Mouse (Mus musculus): ENCODE measurements around the gene Wdsub1. TPM values are rescaled to one million over a fixed set of nuclear protein-coding genes. Genes with fewer than 3 reads are reported as not detected.
"Not testable (repeated sequence)": the region's sequence is repeated elsewhere in the genome, so short reads cannot be mapped to it uniquely, and the experiment has no call there.

The Wdsub1 gene
- polyA plus RNA-seq, 1 experiment from 2014 or later, result 35.7 TPM

- Histone ChIP-seq H3K4me3 (no peak overlapping the region), H3K4me2 (replicated peaks) (no peak overlapping the region), H3K27ac (no peak overlapping the region), H3K36me3 (0 out of 2 replicates have a peak, but pooled peaks cover 3% of the 10 kb centered on the region), H3K4me1 (no peaks in the 10 kb centered on the region), H3K9ac (no peak overlapping the region), H3K27me3 (no peaks in the 10 kb centered on the region), H3K9me3 (no peaks in the 10 kb centered on the region)
- no peak for ATAC-seq (ENCODE audit: insufficient number of reproducible peaks, insufficient read depth, low FRiP score, low TSS enrichment)
- 72% methylated on average over 19 of the region's 19 CpGs for WGBS
Measured at GRCm38 (mm10) chr2:59878221-59878620, 4.2 kb downstream of the Wdsub1 start.

GRCm38 (mm10) chr2:59877335-59877734 lies 5.1 kb downstream of the Wdsub1 start:
- no peak overlapping the region for H3K9ac ChIP-seq
- H3K9me3 ChIP-seq, result no peaks in the 10 kb centered on the region
- H3K27me3 ChIP-seq, result no peaks in the 10 kb centered on the region
- ATAC-seq (ENCODE audit: insufficient number of reproducible peaks, insufficient read depth, low FRiP score, low TSS enrichment), result no peak
- H3K27ac ChIP-seq, result no peak overlapping the region
- no peaks in the 10 kb centered on the region for H3K4me1 ChIP-seq
- H3K4me3 ChIP-seq, result no peak overlapping the region
- H3K36me3 ChIP-seq, result peaks cover 7% of the 10 kb centered on the region; the same call in 1 of the 2 replicates
- WGBS, result 81% methylated on average over 4 of the region's 4 CpGs
- no peak overlapping the region for H3K4me2 ChIP-seq (replicated peaks)

- H3K27me3 ChIP-seq, result no peaks in the 10 kb centered on the region
- H3K4me3 ChIP-seq, result no peak overlapping the region
- 93% methylated on average over 15 of the region's 15 CpGs for WGBS
- no peaks in the 10 kb centered on the region for H3K4me1 ChIP-seq
- peaks cover 14% of the 10 kb centered on the region for H3K36me3 ChIP-seq
- H3K4me2 ChIP-seq (replicated peaks), result no peak overlapping the region
- H3K9me3 ChIP-seq, result no peaks in the 10 kb centered on the region
- H3K27ac ChIP-seq, result no peak overlapping the region
- no peak for ATAC-seq (ENCODE audit: insufficient number of reproducible peaks, insufficient read depth, low FRiP score, low TSS enrichment)
- H3K9ac ChIP-seq, result no peak overlapping the region
Measured at GRCm38 (mm10) chr2:59876482-59876881, 5.9 kb downstream of the Wdsub1 start.

GRCm38 (mm10) chr2:59870526-59870925 lies 11.9 kb downstream of the Wdsub1 start:
- Histone ChIP-seq H3K9me3 (no peaks in the 10 kb centered on the region), H3K4me1 (no peaks in the 10 kb centered on the region), H3K4me3 (no peak overlapping the region), H3K27ac (no peak overlapping the region), H3K4me2 (replicated peaks) (no peak overlapping the region), H3K27me3 (no peaks in the 10 kb centered on the region), H3K36me3 (peaks cover 12% of the 10 kb centered on the region), H3K9ac (no peak overlapping the region)
- no peak for ATAC-seq (ENCODE audit: insufficient number of reproducible peaks, insufficient read depth, low FRiP score, low TSS enrichment)
- WGBS, result 94% methylated on average over 6 of the region's 6 CpGs

GRCm38 (mm10) chr2:59862618-59863017 lies 19.8 kb downstream of the Wdsub1 start:
- Histone ChIP-seq H3K4me2 (replicated peaks) (no peak overlapping the region), H3K36me3 (peaks cover 22% of the 10 kb centered on the region; the same call in 1 of the 2 replicates), H3K4me1 (no peaks in the 10 kb centered on the region), H3K9me3 (no peaks in the 10 kb centered on the region), H3K9ac (no peak overlapping the region), H3K4me3 (no peak overlapping the region), H3K27me3 (no peaks in the 10 kb centered on the region), H3K27ac (no peak overlapping the region)
- 88% methylated on average over 6 of the region's 6 CpGs for WGBS
- ATAC-seq (ENCODE audit: insufficient number of reproducible peaks, insufficient read depth, low FRiP score, low TSS enrichment), result no peak

- ATAC-seq (ENCODE audit: insufficient number of reproducible peaks, insufficient read depth, low FRiP score, low TSS enrichment), result no peak
- no peak overlapping the region for H3K4me2 ChIP-seq (replicated peaks)
- H3K27me3 ChIP-seq, result no peaks in the 10 kb centered on the region
- no peaks in the 10 kb centered on the region for H3K9me3 ChIP-seq
- WGBS, result 81% methylated on average over 9 of the region's 9 CpGs
- no peak overlapping the region for H3K27ac ChIP-seq
- H3K9ac ChIP-seq, result no peak overlapping the region
- H3K4me1 ChIP-seq, result no peaks in the 10 kb centered on the region
- no peak overlapping the region for H3K4me3 ChIP-seq
- H3K36me3 ChIP-seq, result peaks cover 34% of the 10 kb centered on the region
Measured at GRCm38 (mm10) chr2:59854363-59854762, 28.0 kb downstream of the Wdsub1 start.

- no peaks in the 10 kb centered on the region for H3K27me3 ChIP-seq
- H3K9me3 ChIP-seq, result no peaks in the 10 kb centered on the region
- H3K4me1 ChIP-seq, result no peaks in the 10 kb centered on the region
- no peak overlapping the region for H3K9ac ChIP-seq
- WGBS, result 95% methylated on average over 10 of the region's 10 CpGs
- no peak overlapping the region for H3K4me2 ChIP-seq (replicated peaks)
- H3K4me3 ChIP-seq, result no peak overlapping the region
- no peak for ATAC-seq (ENCODE audit: insufficient number of reproducible peaks, insufficient read depth, low FRiP score, low TSS enrichment)
- H3K36me3 ChIP-seq, result peaks cover 30% of the 10 kb centered on the region
- no peak overlapping the region for H3K27ac ChIP-seq
Measured at GRCm38 (mm10) chr2:59853543-59853942, 28.8 kb downstream of the Wdsub1 start.

GRCm38 (mm10) chr2:59852916-59853315 lies 29.5 kb downstream of the Wdsub1 start:
- ATAC-seq (ENCODE audit: insufficient number of reproducible peaks, insufficient read depth, low FRiP score, low TSS enrichment), result no peak
- Histone ChIP-seq H3K4me2 (replicated peaks) (no peak overlapping the region), H3K9ac (no peak overlapping the region), H3K27me3 (no peaks in the 10 kb centered on the region), H3K4me1 (no peaks in the 10 kb centered on the region), H3K27ac (no peak overlapping the region), H3K4me3 (no peak overlapping the region), H3K36me3 (peaks cover 24% of the 10 kb centered on the region), H3K9me3 (no peaks in the 10 kb centered on the region)
- WGBS, result 82% methylated on average over 11 of the region's 11 CpGs

GRCm38 (mm10) chr2:59851885-59852284 lies 30.5 kb downstream of the Wdsub1 start:
- not testable (repeated sequence) for H3K4me2 ChIP-seq (replicated peaks); H3K4me3 ChIP-seq; H3K9me3 ChIP-seq; ATAC-seq (ENCODE audit: insufficient number of reproducible peaks, insufficient read depth, low FRiP score, low TSS enrichment); H3K27ac ChIP-seq; H3K4me1 ChIP-seq; H3K9ac ChIP-seq; H3K27me3 ChIP-seq
- H3K36me3 ChIP-seq, result peaks cover 19% of the 10 kb centered on the region
- 81% methylated on average over 5 of the region's 5 CpGs for WGBS

GRCm38 (mm10) chr2:59843848-59844247 lies 38.5 kb downstream of the Wdsub1 start:
- no peak overlapping the region for H3K9ac ChIP-seq
- no peaks in the 10 kb centered on the region for H3K27me3 ChIP-seq
- no peaks in the 10 kb centered on the region for H3K9me3 ChIP-seq
- H3K27ac ChIP-seq, result no peak overlapping the region
- H3K36me3 ChIP-seq, result peaks cover 31% of the 10 kb centered on the region
- ATAC-seq (ENCODE audit: insufficient number of reproducible peaks, insufficient read depth, low FRiP score, low TSS enrichment), result no peak
- peaks cover 11% of the 10 kb centered on the region for H3K4me1 ChIP-seq
- H3K4me2 ChIP-seq (replicated peaks), result no peak overlapping the region
- 90% methylated on average over 6 of the region's 6 CpGs for WGBS
- H3K4me3 ChIP-seq, result no peak overlapping the region

GRCm38 (mm10) chr2:59843156-59843555 lies 39.2 kb downstream of the Wdsub1 start:
- peaks cover 33% of the 10 kb centered on the region for H3K36me3 ChIP-seq
- no peak overlapping the region for H3K4me3 ChIP-seq
- ATAC-seq (ENCODE audit: insufficient number of reproducible peaks, insufficient read depth, low FRiP score, low TSS enrichment), result no peak
- H3K27me3 ChIP-seq, result no peaks in the 10 kb centered on the region
- 83% methylated on average over 21 of the region's 21 CpGs for WGBS
- no peak overlapping the region for H3K27ac ChIP-seq
- H3K4me1 ChIP-seq, result peaks cover 11% of the 10 kb centered on the region
- H3K9me3 ChIP-seq, result no peaks in the 10 kb centered on the region
- no peak overlapping the region for H3K4me2 ChIP-seq (replicated peaks)
- H3K9ac ChIP-seq, result no peak overlapping the region

GRCm38 (mm10) chr2:59842556-59843008 lies 39.8 kb downstream of the Wdsub1 start:
- H3K9ac ChIP-seq, result no peak overlapping the region
- ATAC-seq (ENCODE audit: insufficient number of reproducible peaks, insufficient read depth, low FRiP score, low TSS enrichment), result no peak
- peaks cover 11% of the 10 kb centered on the region for H3K4me1 ChIP-seq
- no peak overlapping the region for H3K27ac ChIP-seq
- H3K4me3 ChIP-seq, result no peak overlapping the region
- H3K4me2 ChIP-seq (replicated peaks), result no peak overlapping the region
- no peaks in the 10 kb centered on the region for H3K9me3 ChIP-seq
- H3K36me3 ChIP-seq, result peaks cover 39% of the 10 kb centered on the region
- no peaks in the 10 kb centered on the region for H3K27me3 ChIP-seq
- WGBS, result 77% methylated on average over 6 of the region's 6 CpGs

GRCm38 (mm10) chr2:59841944-59842343 lies 40.4 kb downstream of the Wdsub1 start:
- Histone ChIP-seq H3K4me3 (no peak overlapping the region), H3K27me3 (no peaks in the 10 kb centered on the region), H3K4me1 (peaks cover 11% of the 10 kb centered on the region), H3K4me2 (replicated peaks) (no peak overlapping the region), H3K36me3 (peaks cover 45% of the 10 kb centered on the region), H3K9me3 (no peaks in the 10 kb centered on the region), H3K27ac (no peak overlapping the region), H3K9ac (no peak overlapping the region)
- WGBS, result 75% methylated on average over 11 of the region's 11 CpGs
- ATAC-seq (ENCODE audit: insufficient number of reproducible peaks, insufficient read depth, low FRiP score, low TSS enrichment), result no peak

Data from embryonic facial prominence, embryonic 12.5 days (tissue).